Mouse (Mus musculus): ENCODE measurements around the gene Lrrc55. TPM values are rescaled to one million over a fixed set of nuclear protein-coding genes. Genes with fewer than 3 reads are reported as not detected.

Lrrc55 gene
- total and polyA plus RNA-seq, 3 experiments = not detected

- Histone ChIP-seq H3K36me3 (ENCODE audit: control insufficient read depth in 1 of 2, insufficient read depth in 2 of 2, low read length in 2 of 2) (no peaks in the 10 kb centered on the region), H3K4me3 (ENCODE audit: control insufficient read depth in 1 of 2, insufficient read depth in 1 of 2, low read depth in 2 of 2, low read length in 2 of 2) (no peak overlapping the region), H3K4me1 (ENCODE audit: control insufficient read depth in 1 of 2, insufficient read depth in 2 of 2, low read length in 2 of 2) (no peaks in the 10 kb centered on the region)
Observed at GRCm38 (mm10) chr2:85194566-85194965, 2.4 kb downstream of the Lrrc55 start.

DNA sequence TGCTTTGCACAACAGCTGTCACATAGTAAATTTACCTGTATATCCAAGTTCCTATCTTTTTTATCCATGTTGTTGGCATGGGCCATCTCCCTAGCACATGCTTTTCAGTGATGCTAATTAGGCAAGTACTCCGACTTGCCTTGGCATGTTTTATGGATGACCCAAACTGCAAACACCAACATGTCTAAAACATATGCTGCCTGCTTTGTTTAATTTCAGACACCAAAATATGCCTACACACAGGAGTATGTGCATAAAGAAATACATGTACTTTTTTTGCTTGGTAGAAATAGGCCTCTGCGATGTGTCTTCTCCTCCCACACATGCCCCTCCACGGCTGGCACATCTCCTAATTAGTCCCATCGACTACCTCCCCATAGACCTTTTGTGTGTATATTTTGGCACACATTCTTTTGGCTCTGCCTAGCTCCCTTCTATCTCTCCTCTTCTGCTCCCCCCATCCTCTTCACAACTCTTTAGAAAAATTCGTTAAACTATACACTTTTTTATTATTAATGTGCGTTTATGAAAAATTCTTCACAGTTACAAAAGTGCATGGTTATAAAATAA, 9.3 kb downstream of the Lrrc55 start:
- no peaks in the 10 kb centered on the region for H3K9me3 ChIP-seq (replicated peaks; ENCODE audit: insufficient read depth, low read length)
- no peaks in the 10 kb centered on the region for H3K27me3 ChIP-seq (ENCODE audit: control insufficient read depth in 1 of 2, insufficient read depth in 2 of 2, low read length in 2 of 2)
- H3K36me3 ChIP-seq (ENCODE audit: control insufficient read depth in 1 of 2, insufficient read depth in 2 of 2, low read length in 2 of 2) = no peaks in the 10 kb centered on the region
- DNase-seq (ENCODE audit: low read depth, low spot score) = no peak
- H3K4me3 ChIP-seq (ENCODE audit: control insufficient read depth in 1 of 2, insufficient read depth in 1 of 2, low read depth in 2 of 2, low read length in 2 of 2) = no peak overlapping the region
- H3K79me2 ChIP-seq (ENCODE audit: control insufficient read depth, insufficient read depth, low read length, poor library complexity) = no peaks in the 10 kb centered on the region
- H3K27ac ChIP-seq (ENCODE audit: control insufficient read depth, low read depth, low read length) = no peak overlapping the region
- TF ChIP-seq MAX (IDR thresholded peaks at IDR 0.05; ENCODE audit: low read length) = no peak
- TF ChIP-seq ZMIZ1 (IDR thresholded peaks at IDR 0.05; ENCODE audit: low read depth, low read length) = no peak
- TF ChIP-seq KAT2A (conservative IDR thresholded peaks at IDR 0.05; ENCODE audit: low read depth, low read length) = no peak
- no peak for TF ChIP-seq E2F4 (IDR thresholded peaks at IDR 0.05; ENCODE audit: borderline replicate concordance, low read depth, low read length)
- TF ChIP-seq UBTF (IDR thresholded peaks at IDR 0.05; ENCODE audit: borderline replicate concordance, insufficient read depth, low read depth, low read length) = no peak
- no peak for TF ChIP-seq TBP (IDR thresholded peaks at IDR 0.05; ENCODE audit: low read depth, low read length)
- no peak for TF ChIP-seq GABPA (IDR thresholded peaks at IDR 0.05; ENCODE audit: low read depth, low read length)
- TF ChIP-seq USF2 (IDR thresholded peaks at IDR 0.05; ENCODE audit: borderline replicate concordance in 1 of 2, insufficient read depth in 1 of 2, low read depth in 1 of 2, low read length in 2 of 2) = no peak
- TF ChIP-seq CTCF (IDR thresholded peaks at IDR 0.05 in 2 of 3, conservative IDR thresholded peaks at IDR 0.05 in 1 of 3; ENCODE audit: control insufficient read depth in 1 of 3, insufficient read depth in 1 of 3, low read depth in 2 of 3, low read length in 3 of 3, poor library complexity in 1 of 3, severe bottlenecking in 1 of 3) = no peak
- TF ChIP-seq ELF1 (IDR thresholded peaks at IDR 0.05; ENCODE audit: low read depth, low read length) = no peak
- no peak for TF ChIP-seq POLR2AphosphoS2 (IDR thresholded peaks at IDR 0.05; ENCODE audit: low read length)
- H3K4me1 ChIP-seq (ENCODE audit: control insufficient read depth in 1 of 2, insufficient read depth in 2 of 2, low read length in 2 of 2) = no peaks in the 10 kb centered on the region
- H3K9ac ChIP-seq (ENCODE audit: control insufficient read depth, low read depth, low read length, poor library complexity, severe bottlenecking) = no peak overlapping the region

More at GRCm38 (mm10) chr2:85194566-85194965, 2.4 kb downstream of the Lrrc55 start:
- H3K27me3 ChIP-seq (ENCODE audit: control insufficient read depth in 1 of 2, insufficient read depth in 2 of 2, low read length in 2 of 2) = no peaks in the 10 kb centered on the region
- no peak for DNase-seq (ENCODE audit: low read depth, low spot score)
- no peaks in the 10 kb centered on the region for H3K9me3 ChIP-seq (replicated peaks; ENCODE audit: insufficient read depth, low read length)
- no peaks in the 10 kb centered on the region for H3K79me2 ChIP-seq (ENCODE audit: control insufficient read depth, insufficient read depth, low read length, poor library complexity)
- H3K9ac ChIP-seq (ENCODE audit: control insufficient read depth, low read depth, low read length, poor library complexity, severe bottlenecking) = no peak overlapping the region
- H3K27ac ChIP-seq (ENCODE audit: control insufficient read depth, low read depth, low read length) = no peak overlapping the region
- no peak for TF ChIP-seq ZC3H11A (IDR thresholded peaks at IDR 0.05; ENCODE audit: low read depth, low read length)
- TF ChIP-seq RCOR1 (IDR thresholded peaks at IDR 0.05; ENCODE audit: low read depth, low read length) = no peak
- TF ChIP-seq CHD2 (IDR thresholded peaks at IDR 0.05; ENCODE audit: low read length) = no peak
- TF ChIP-seq NRF1 (IDR thresholded peaks at IDR 0.05; ENCODE audit: insufficient read depth, low read depth, low read length, poor library complexity, severe bottlenecking) = no peak
- no peak for TF ChIP-seq HCFC1 (IDR thresholded peaks at IDR 0.05; ENCODE audit: low read depth, low read length)
- no peak for TF ChIP-seq CHD1 (IDR thresholded peaks at IDR 0.05; ENCODE audit: low read depth, low read length)
- no peak for TF ChIP-seq POLR2AphosphoS5 (IDR thresholded peaks at IDR 0.05; ENCODE audit: borderline replicate concordance, low read depth, low read length)
